Mouse (Mus musculus): ENCODE measurements around the gene Trdmt1.
"Not testable (repeated sequence)": the region's sequence is repeated elsewhere in the genome, so short reads cannot be mapped to it uniquely, and the experiment has no call there.

DNA sequence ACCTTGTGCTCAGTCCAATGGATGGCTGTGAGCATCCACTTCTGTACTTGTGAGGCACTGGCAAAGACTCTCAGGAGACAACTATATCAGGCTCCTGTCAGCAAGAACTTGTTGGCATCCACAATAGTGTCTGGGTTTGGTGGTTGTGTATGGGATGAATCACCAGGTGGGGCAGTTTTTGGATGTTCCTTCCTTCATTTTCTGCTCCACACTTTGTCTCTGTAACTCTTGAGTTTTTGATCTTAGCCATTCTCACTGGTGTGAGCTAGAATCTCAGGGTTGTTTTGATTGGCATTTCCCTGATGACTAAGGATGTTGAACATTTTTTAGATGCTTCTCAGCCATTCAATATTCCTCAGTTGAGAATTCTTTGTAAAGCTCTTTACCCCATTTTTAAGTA is 39.3 kb upstream of the Trdmt1 start:
- not testable (repeated sequence) for TF ChIP-seq POLR2A (IDR thresholded peaks at IDR 0.05; ENCODE audit: control insufficient read depth, extremely low read depth, insufficient read depth, low read length, poor library complexity); CTCF (IDR thresholded peaks at IDR 0.05; ENCODE audit: borderline replicate concordance, control insufficient read depth, extremely low read depth, insufficient read depth, low read length, poor library complexity)
